Mouse (Mus musculus): ENCODE measurements around the gene Camta1. TPM values are rescaled to one million over a fixed set of nuclear protein-coding genes. Genes with fewer than 3 reads are reported as not detected.
A peak's percentile ranks its signal among the peaks of the same experiment; 100 is the strongest.

Gene Camta1
- total RNA-seq, 1 experiment, result 9.3 TPM

GRCm38 (mm10) chr4:151200316-151200715 lies 661.4 kb downstream of the Camta1 start:
- DNase-seq (ENCODE audit: low read depth, low spot score), result no peak
- Histone ChIP-seq H3K27ac (ENCODE audit: insufficient read depth, low read depth, low read length, poor library complexity, severe bottlenecking) (no peak overlapping the region), H3K36me3 (ENCODE audit: control insufficient read depth, insufficient read depth, low read length, poor library complexity, severe bottlenecking) (no peaks in the 10 kb centered on the region), H3K9ac (ENCODE audit: insufficient read depth, low read depth, low read length, poor library complexity, severe bottlenecking) (no peak overlapping the region), H3K4me3 (ENCODE audit: insufficient read depth in 1 of 2, low read depth in 1 of 2, low read length in 2 of 2, poor library complexity in 1 of 2, severe bottlenecking in 1 of 2) (no peak overlapping the region), H3K9me3 (ENCODE audit: control insufficient read depth, insufficient read depth, low read depth, low read length) (no peaks in the 10 kb centered on the region), H3K4me1 (ENCODE audit: control insufficient read depth in 2 of 2, insufficient read depth in 2 of 2, low read length in 2 of 2, poor library complexity in 1 of 2) (no peaks in the 10 kb centered on the region)
- in situ Hi-C loops (cut with MboI; ENCODE audit: low sequenced_read_pairs in 2 of 2, unreplicated experiment in 2 of 2), result no loop called here
- TF ChIP-seq ZNF384 (IDR thresholded peaks at IDR 0.05; ENCODE audit: low read depth, low read length) (no peak), CHD2 (IDR thresholded peaks at IDR 0.05; ENCODE audit: low read depth, low read length) (no peak), HCFC1 (IDR thresholded peaks at IDR 0.05; ENCODE audit: borderline replicate concordance, insufficient read depth, low read length) (no peak), ZC3H11A (IDR thresholded peaks at IDR 0.05; ENCODE audit: borderline replicate concordance, low read depth, low read length) (no peak), MAFK (IDR thresholded peaks at IDR 0.05; ENCODE audit: insufficient read depth, low read depth, low read length) (no peak)

DNA sequence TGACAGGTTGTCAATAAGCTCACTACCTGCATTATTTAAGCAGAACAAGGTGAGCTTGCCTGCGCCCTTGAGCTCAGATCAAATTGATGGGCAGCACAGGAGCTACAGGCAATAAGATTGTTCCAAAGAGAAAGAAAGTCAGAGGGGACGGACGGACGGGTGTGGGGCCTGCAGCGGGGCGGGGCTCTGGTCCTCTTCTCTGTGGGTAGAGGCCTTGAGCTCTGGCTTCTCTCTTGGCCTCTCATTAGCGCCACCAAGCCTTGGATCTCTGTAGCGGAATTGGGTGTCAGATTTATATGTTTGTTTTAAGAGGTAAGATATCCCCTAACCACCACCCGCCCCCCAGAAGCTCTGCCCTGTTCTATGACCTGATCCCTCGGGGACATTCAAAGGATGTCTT lies 666.5 kb downstream of the Camta1 start:
- H3K4me1 ChIP-seq (ENCODE audit: control insufficient read depth in 2 of 2, insufficient read depth in 2 of 2, low read length in 2 of 2, poor library complexity in 1 of 2), result no peaks in the 10 kb centered on the region
- H3K9ac ChIP-seq (ENCODE audit: insufficient read depth, low read depth, low read length, poor library complexity, severe bottlenecking), result no peak overlapping the region
- H3K27ac ChIP-seq (ENCODE audit: insufficient read depth, low read depth, low read length, poor library complexity, severe bottlenecking), result no peak overlapping the region
- no peaks in the 10 kb centered on the region for H3K36me3 ChIP-seq (ENCODE audit: control insufficient read depth, insufficient read depth, low read length, poor library complexity, severe bottlenecking)
- in situ Hi-C loops (cut with MboI; ENCODE audit: low sequenced_read_pairs in 2 of 2, unreplicated experiment in 2 of 2), result no loop called here
- H3K4me3 ChIP-seq (ENCODE audit: insufficient read depth in 1 of 2, low read depth in 1 of 2, low read length in 2 of 2, poor library complexity in 1 of 2, severe bottlenecking in 1 of 2), result no peak overlapping the region
- H3K9me3 ChIP-seq (ENCODE audit: control insufficient read depth, insufficient read depth, low read depth, low read length), result no peaks in the 10 kb centered on the region
- DNase-seq (ENCODE audit: low read depth, low spot score), result no peak
- TF ChIP-seq HCFC1 (IDR thresholded peaks at IDR 0.05; ENCODE audit: borderline replicate concordance, insufficient read depth, low read length) (no peak), MAFK (IDR thresholded peaks at IDR 0.05; ENCODE audit: insufficient read depth, low read depth, low read length) (no peak), CHD2 (IDR thresholded peaks at IDR 0.05; ENCODE audit: low read depth, low read length) (no peak), ZC3H11A (IDR thresholded peaks at IDR 0.05; ENCODE audit: borderline replicate concordance, low read depth, low read length) (no peak), ZNF384 (IDR thresholded peaks at IDR 0.05; ENCODE audit: low read depth, low read length) (no peak)

- no peaks in the 10 kb centered on the region for H3K4me1 ChIP-seq (ENCODE audit: control insufficient read depth in 2 of 2, insufficient read depth in 2 of 2, low read length in 2 of 2, poor library complexity in 1 of 2)
- DNase-seq (ENCODE audit: low read depth, low spot score), result no peak
- no peaks in the 10 kb centered on the region for H3K9me3 ChIP-seq (ENCODE audit: control insufficient read depth, insufficient read depth, low read depth, low read length)
- H3K4me3 ChIP-seq (ENCODE audit: insufficient read depth in 1 of 2, low read depth in 1 of 2, low read length in 2 of 2, poor library complexity in 1 of 2, severe bottlenecking in 1 of 2), result no peak overlapping the region
- in situ Hi-C loops (cut with MboI; ENCODE audit: low sequenced_read_pairs in 2 of 2, unreplicated experiment in 2 of 2), result no loop called here
- TF ChIP-seq MAFK (IDR thresholded peaks at IDR 0.05; ENCODE audit: insufficient read depth, low read depth, low read length) (no peak), HCFC1 (IDR thresholded peaks at IDR 0.05; ENCODE audit: borderline replicate concordance, insufficient read depth, low read length) (no peak), ZNF384 (IDR thresholded peaks at IDR 0.05; ENCODE audit: low read depth, low read length) (no peak), ZC3H11A (IDR thresholded peaks at IDR 0.05; ENCODE audit: borderline replicate concordance, low read depth, low read length) (no peak), CHD2 (IDR thresholded peaks at IDR 0.05; ENCODE audit: low read depth, low read length) (no peak)
- no peak overlapping the region for H3K27ac ChIP-seq (ENCODE audit: insufficient read depth, low read depth, low read length, poor library complexity, severe bottlenecking)
- H3K9ac ChIP-seq (ENCODE audit: insufficient read depth, low read depth, low read length, poor library complexity, severe bottlenecking), result no peak overlapping the region
- H3K36me3 ChIP-seq (ENCODE audit: control insufficient read depth, insufficient read depth, low read length, poor library complexity, severe bottlenecking), result no peaks in the 10 kb centered on the region
These were observed 667.0 kb downstream of the Camta1 start for GRCm38 (mm10) chr4:151194715-151195097.

GRCm38 (mm10) chr4:151194030-151194714 lies 667.5 kb downstream of the Camta1 start:
- in situ Hi-C loops (cut with MboI; ENCODE audit: low sequenced_read_pairs in 2 of 2, unreplicated experiment in 2 of 2), result no loop called here
- H3K9me3 ChIP-seq (ENCODE audit: control insufficient read depth, insufficient read depth, low read depth, low read length), result no peaks in the 10 kb centered on the region
- H3K9ac ChIP-seq (ENCODE audit: insufficient read depth, low read depth, low read length, poor library complexity, severe bottlenecking), result no peak overlapping the region
- no peak overlapping the region for H3K27ac ChIP-seq (ENCODE audit: insufficient read depth, low read depth, low read length, poor library complexity, severe bottlenecking)
- TF ChIP-seq ZC3H11A (IDR thresholded peaks at IDR 0.05; ENCODE audit: borderline replicate concordance, low read depth, low read length) (no peak), MAFK (IDR thresholded peaks at IDR 0.05; ENCODE audit: insufficient read depth, low read depth, low read length) (no peak), CHD2 (IDR thresholded peaks at IDR 0.05; ENCODE audit: low read depth, low read length) (no peak)
- no peak for DNase-seq (ENCODE audit: low read depth, low spot score)
- H3K4me3 ChIP-seq (ENCODE audit: insufficient read depth in 1 of 2, low read depth in 1 of 2, low read length in 2 of 2, poor library complexity in 1 of 2, severe bottlenecking in 1 of 2), result no peak overlapping the region
- H3K4me1 ChIP-seq (ENCODE audit: control insufficient read depth in 2 of 2, insufficient read depth in 2 of 2, low read length in 2 of 2, poor library complexity in 1 of 2), result no peaks in the 10 kb centered on the region
- no peaks in the 10 kb centered on the region for H3K36me3 ChIP-seq (ENCODE audit: control insufficient read depth, insufficient read depth, low read length, poor library complexity, severe bottlenecking)

DNA sequence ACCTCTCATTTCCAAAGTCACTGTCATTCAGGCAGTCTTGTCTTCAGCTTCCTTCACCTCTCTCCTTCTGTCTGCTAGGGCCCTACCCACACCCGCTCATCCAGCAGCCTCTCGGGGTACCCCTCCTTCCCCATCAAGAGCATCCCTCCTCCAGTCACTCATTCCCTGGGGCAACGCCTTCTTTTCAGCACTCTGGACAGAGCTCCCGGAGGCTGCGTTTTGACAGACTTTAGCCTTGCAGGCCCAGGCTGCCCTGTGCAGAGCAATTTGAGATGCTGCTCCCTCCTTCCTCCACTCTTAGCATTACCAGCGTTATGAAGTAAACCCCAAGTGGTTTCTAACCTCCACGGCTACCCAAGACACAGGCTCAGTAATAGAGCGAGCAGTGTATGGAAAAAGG lies 675.2 kb downstream of the Camta1 start:
- H3K4me3 ChIP-seq (ENCODE audit: insufficient read depth in 1 of 2, low read depth in 1 of 2, low read length in 2 of 2, poor library complexity in 1 of 2, severe bottlenecking in 1 of 2), result no peak overlapping the region
- no peak overlapping the region for H3K27ac ChIP-seq (ENCODE audit: insufficient read depth, low read depth, low read length, poor library complexity, severe bottlenecking)

More for the DNA sequence above, 675.2 kb downstream of the Camta1 start:
- in situ Hi-C loops (cut with MboI; ENCODE audit: low sequenced_read_pairs in 2 of 2, unreplicated experiment in 2 of 2), result no loop called here
- Histone ChIP-seq H3K36me3 (ENCODE audit: control insufficient read depth, insufficient read depth, low read length, poor library complexity, severe bottlenecking) (no peaks in the 10 kb centered on the region), H3K4me1 (ENCODE audit: control insufficient read depth in 2 of 2, insufficient read depth in 2 of 2, low read length in 2 of 2, poor library complexity in 1 of 2) (no peaks in the 10 kb centered on the region), H3K9me3 (ENCODE audit: control insufficient read depth, insufficient read depth, low read depth, low read length) (no peaks in the 10 kb centered on the region), H3K9ac (ENCODE audit: insufficient read depth, low read depth, low read length, poor library complexity, severe bottlenecking) (no peak overlapping the region)
- TF ChIP-seq ZC3H11A (IDR thresholded peaks at IDR 0.05; ENCODE audit: borderline replicate concordance, low read depth, low read length), result no peak
- TF ChIP-seq MAFK (IDR thresholded peaks at IDR 0.05; ENCODE audit: insufficient read depth, low read depth, low read length), result no peak
- no peak for TF ChIP-seq HCFC1 (IDR thresholded peaks at IDR 0.05; ENCODE audit: borderline replicate concordance, insufficient read depth, low read length)
- no peak for TF ChIP-seq ZNF384 (IDR thresholded peaks at IDR 0.05; ENCODE audit: low read depth, low read length)
- no peak for TF ChIP-seq CHD2 (IDR thresholded peaks at IDR 0.05; ENCODE audit: low read depth, low read length)
- peak; percentile 65 for DNase-seq (ENCODE audit: low read depth, low spot score)

All from ES-E14 (cell line).